Mouse (Mus musculus): ENCODE data around the gene Lmnb2.

The Lmnb2 gene

DNA sequence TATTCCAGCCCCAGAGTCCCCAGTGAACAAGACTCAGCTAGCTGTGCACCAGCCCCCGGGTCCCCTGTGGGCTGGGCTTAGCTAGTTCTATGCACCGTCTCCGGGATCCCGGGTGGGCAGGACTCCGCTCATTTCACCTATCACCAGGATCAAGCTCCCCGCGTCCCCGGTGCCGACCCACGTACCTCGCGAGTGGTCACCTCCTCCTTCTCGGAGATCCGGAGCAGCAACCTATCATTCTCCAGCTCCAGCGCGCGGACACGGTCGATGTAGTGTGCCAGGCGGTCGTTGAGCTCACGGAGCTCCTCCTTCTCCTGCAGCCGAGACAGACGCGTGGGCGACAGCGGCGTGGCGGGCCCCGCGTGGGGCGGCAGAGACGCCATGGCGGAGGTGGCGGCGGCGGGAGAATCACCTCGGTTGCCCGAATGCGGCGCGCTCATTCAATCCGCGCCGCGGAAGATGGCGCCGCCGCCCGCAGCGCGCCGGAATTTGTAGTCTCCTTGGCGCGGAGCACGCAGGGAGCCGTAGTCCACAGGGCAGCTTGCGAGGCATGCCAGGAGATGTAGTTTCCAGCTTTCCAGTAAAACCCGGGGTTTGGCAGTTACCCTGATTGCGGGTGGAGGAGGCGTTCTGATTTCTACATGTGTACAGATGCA is at the start of gene Lmnb2:
Gene Lmnb2, minus strand, starts transcription at position 467 of the 656 bp plus-strand sequence.
- in situ Hi-C loops (cut with MseI, MboI), result no loop called here

DNA sequence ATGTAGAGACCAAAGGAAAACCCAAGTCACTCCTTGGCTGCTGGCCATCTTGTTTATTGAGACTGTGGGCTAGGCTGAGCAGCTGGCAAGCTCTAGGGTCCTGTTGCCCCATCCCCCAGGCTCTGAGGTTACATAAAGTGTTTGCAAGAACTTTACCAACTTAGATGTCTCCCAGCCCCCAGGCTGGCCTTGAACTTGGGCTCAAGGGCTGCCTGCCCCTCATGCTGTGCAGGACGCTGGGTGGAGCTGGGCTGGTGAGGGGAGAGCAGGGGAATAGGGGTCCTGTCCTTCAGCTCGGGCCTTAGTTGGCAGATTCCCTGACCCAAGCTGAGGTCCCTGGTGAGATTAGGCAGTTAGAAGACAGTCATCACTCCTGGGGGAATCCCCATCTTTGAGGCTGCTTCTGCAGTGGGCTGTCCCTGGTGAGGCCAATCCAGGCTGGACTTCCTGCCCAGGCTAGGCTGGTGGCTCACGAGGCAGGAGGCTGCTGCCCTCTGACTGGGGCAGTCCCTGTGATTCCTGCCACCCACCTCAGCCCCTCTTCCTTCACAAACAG is 49.1 kb upstream of the Lmnb2 start:
- in situ Hi-C loops (cut with MseI, MboI), result no loop called here

DNA sequence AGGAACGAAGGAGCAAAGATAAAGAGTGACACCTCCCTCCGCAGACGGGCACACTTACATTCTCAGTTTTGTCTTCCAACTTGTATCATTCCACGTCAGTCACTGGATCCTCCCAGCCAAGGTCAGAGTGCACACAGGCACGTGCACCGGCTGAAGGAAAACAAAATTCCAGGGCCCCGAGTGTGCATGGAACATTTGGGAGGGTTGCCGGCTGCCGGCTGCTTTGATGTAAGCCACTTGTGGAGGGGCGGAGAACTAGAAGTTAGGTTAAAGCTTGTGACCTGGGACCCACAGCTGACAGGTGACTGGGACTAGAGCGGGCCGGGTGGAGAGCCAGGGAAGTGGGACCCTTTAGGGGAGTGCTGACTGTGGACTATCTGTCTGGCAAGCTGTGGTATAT is 48.3 kb upstream of the Lmnb2 start:
- in situ Hi-C loops (cut with MseI, MboI), result no loop called here

DNA sequence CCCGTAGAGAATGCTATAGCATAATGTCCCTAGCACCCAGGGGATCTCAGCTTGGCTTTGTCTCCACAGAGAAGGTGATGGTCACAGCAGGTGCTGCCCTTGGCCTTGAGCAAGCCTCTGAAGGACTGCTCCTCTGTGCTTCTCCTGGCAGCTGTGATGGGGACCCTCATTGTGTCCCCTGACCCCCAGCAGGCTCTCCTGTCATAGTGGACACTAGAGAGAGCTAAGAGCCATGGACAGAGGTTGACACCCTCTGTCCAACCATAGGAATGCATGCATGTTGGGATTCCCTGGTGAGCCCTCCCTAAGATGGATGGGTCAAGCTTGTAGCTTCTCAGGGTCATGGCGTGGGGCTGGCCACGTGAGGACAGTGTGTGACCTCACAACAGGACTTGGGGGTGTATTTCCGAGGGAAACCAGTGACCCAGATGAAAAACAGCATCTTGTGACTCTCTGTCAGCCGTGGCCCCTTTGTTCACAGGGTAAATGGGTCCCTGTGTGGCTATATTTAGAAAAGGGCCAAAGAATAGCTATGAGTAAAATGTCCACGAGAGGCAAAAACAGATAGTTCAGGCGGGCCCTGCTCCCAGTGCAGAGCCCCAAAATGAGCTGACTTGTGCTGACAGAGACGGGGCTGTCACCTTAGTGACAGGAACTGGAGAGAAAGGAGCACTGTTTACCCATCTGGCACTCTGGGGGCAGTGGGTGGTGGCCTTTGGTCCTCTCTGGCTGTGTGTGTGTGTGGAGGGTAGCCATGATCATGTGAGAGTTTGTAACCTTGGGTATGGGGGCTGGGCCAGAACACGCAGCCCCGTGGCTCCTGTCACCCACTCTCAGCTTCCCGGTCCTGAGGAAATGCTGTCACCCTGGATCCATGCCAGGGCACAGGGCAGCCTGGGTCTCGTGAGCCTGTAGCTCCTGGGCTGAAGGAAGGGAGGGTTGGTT is 45.3 kb upstream of the Lmnb2 start:
- in situ Hi-C loops (cut with MseI, MboI), result no loop called here

DNA sequence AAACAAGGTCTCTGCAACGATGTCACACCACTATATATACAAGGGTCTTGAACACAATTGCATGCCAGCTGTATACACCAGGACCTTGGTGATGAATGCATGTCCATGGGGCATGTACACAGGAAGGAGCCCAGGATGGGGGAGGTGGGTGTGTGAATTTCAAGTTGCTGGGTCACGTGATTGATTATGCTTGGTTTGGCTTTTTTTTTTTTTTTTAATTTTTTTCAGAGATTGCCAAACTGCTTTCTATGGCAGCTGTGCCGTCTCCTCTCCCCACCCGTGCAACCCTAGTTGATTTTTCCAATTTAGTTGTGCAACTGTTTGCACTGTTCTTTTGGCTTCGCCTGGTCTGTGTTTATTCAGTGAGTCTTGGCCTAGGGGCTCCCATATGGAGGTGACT is 44.5 kb upstream of the Lmnb2 start:
- in situ Hi-C loops (cut with MseI, MboI), result no loop called here

DNA sequence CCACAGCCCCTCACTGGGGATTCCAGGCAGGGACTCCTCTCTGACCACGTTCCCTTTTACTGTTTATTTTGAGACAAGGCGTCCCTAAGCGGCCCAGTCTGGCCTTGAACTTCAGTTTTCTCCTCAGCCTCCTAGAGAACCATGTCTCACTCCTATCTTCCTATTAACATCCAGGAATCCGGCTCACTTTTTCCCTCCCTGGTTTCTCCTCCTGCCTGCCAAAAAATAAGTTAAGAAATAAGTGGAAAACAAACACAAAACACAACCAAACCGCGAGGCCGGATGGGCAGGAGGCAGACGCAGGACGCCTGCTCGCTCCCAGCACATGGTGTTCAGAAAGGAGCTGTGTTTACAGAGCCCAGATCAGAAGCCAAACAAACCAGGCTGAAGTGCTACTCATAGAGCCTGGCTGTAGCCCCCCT is 44.0 kb upstream of the Lmnb2 start:
- in situ Hi-C loops (cut with MseI, MboI), result no loop called here

DNA sequence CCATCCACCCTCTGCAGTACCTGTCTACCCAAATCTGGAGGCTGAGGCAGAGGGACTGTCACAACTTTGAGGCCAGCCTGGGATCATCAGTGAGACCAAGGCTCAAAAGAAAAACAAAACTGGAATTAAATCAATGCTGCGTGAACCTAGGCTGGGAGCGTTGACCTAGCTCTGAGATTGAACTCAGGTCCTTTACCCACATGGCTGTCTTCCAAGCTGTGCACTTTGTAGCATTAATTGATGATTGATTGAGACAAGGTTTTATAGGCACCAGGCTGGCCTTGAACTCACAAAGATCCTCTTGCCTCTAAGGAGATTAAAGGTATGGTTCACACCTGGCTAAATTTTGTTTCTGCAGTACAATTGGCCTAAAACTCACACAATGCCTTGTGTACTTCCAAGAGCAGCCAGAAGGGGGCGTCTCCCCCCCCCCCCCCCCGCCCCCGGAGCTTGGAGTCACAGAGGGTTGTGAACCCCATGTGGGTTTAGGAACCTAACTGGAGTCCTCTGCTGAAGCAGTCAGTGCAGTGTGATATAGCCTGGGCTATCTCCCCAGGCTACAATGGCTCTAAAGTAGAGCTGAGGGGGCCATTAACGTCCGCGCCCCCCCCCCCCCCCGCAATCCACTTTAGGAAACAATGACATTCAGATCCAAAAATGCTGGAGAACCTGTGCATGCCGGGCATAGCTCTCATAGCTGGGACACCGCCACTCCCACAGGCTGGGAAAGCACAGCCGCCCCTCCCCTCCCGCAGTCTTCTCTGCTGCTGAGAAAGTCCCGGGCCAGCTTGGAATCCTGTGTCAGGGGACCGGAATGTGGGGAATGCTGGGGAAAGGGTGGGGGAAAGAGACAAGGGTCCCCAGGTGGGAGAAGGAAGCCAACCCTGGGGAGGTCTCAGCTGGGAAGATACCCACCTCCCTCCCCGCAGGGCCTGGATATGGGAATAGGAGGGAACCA is 42.8 kb upstream of the Lmnb2 start:
- in situ Hi-C loops (cut with MseI, MboI), result no loop called here

DNA sequence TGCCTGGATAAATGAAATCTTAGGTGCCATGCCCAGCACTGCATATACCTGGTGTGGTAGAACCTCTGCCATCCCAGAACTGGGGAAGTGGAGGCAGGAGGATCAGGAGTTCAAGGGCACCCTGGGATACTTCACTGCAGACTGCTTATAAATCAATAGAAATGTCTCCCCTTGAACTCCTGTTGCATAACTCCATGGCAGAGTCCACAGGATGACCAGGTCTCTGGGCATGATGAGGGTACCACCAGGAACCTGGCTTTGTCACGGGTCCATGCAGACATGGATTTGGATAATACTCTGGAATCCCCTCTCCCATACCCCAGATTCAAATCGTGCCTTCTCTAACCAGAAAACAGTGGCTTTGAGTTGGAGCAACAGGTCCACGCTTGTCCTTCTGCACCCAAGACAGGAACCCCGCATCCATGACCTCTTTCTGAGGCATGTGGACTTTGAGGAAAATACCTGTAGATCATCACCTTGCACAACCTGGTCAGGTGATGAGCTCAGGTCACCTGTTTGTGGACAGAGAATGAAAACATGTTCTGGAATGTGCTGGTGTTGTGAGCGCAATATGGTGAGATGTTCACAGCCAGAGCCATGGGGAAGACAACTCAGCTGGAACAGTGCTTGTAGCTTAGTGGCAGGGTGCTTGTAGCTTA is 41.1 kb upstream of the Lmnb2 start:
- in situ Hi-C loops (cut with MseI, MboI), result no loop called here

DNA sequence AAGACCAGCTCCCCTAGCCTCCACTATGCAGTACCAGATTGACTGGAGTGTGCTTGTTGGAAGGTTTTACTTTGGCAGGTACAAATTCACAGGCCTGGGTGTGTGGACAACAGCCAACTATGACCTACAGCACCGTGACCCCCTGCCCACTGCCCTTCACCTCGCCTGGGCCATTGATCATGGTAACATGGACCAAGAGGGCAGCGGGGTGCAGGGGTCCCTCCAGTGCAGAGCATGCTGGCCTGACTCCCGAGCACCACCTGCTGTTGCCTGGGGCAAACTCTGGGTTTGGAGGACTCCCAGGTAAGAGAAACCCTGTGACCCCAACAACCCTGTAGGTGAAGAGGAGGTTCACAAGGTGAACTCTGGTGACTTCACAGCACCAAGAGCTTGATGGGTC is 39.7 kb upstream of the Lmnb2 start:
- in situ Hi-C loops (cut with MseI, MboI), result no loop called here

DNA sequence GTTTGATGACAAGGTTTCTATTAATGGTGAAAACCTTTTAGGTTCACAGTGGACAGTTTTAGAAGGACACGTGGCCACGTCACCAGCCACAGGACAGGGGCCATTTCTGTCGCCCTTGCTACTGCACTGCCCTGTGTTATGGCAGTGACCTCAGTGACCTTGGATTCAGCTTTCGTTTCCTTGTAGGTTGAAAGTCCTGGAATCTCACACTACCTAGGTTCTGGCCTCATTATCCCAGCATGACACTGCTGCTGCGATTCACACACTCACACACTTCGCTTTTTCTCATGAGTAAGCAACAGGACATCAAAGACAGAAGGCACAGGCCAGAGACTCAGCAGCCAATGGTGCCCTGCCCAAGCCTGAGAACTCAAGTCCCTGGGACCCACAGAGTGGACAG is 38.9 kb upstream of the Lmnb2 start:
- in situ Hi-C loops (cut with MseI, MboI), result no loop called here

DNA sequence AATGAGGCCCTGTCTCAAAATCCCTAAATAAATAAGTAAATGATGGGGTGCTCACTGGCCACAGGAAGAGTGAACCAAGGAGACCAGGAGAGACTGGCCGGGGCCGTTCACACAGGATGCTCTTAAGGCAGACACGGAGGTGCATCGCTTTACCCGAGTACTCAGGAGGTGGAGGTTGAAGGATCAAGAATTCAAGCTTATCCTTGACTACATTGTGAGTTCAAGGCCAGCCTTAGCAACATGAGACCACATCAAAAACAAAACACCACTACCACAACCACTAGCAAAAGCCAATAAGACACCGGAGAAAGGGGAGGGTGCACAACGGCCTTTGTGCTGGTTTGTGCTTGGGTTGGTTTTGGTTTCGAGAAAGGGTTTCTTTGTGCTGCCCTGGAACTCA is 38.3 kb upstream of the Lmnb2 start:
- in situ Hi-C loops (cut with MseI, MboI), result no loop called here

DNA sequence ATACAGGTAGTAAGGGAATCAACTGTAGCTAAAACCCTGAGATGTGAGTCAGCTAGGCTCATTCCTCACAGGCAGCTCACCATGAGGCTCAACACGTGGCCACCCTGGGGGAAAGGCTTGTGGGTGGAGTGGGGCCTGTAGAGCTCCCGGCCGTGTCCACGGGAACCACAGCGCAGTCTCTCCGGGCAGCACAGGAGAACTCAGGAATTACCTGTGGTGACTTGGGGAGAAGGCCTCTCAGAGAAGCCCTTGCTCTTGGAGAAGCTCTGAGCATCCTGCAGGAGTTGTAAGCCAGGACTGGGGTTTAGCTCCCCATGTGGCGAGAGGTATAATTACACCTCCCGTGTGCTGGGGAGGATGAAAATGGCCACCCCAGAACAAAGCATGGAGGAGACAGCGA is 37.5 kb upstream of the Lmnb2 start:
- in situ Hi-C loops (cut with MseI, MboI), result no loop called here

DNA sequence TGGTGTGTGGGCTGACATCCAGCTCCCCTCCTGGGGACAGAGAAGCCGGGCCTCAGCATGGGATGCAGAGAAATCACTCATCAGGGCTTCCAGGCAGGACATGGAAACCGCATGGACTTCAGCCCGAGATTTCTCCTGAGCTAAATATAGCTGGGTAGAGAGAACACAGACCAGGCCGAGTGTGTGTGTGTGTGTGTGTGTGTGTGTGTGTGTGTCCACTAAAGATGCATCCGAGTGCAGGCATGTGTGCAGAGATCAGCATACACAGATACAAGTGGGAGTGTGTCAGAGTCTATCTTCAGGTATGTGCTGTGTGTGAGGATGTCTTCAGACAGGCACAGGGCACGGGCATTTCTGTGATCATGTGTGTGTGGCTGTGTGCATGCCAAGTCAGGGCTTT is 36.8 kb upstream of the Lmnb2 start:
- in situ Hi-C loops (cut with MseI, MboI), result no loop called here

DNA sequence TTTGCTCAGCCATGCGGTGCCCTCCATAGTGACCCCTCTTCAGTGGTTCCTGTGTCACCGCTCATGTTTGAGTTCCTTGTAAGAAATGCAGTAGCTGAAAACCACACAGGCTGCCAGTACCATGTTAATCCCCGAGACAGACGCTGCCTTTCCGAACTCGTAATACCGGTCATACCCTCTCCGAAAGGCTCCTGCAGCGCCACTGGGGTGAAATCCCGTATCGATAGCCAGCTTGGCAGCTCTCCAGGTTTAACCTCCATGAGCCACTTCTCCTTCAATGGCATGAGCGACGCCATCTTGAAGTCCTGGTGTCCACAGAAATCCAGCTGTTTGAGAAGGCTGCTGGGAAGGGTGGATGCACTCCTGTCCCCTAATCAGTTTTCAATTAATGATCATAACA is 36.4 kb upstream of the Lmnb2 start:
- in situ Hi-C loops (cut with MseI, MboI), result no loop called here

DNA sequence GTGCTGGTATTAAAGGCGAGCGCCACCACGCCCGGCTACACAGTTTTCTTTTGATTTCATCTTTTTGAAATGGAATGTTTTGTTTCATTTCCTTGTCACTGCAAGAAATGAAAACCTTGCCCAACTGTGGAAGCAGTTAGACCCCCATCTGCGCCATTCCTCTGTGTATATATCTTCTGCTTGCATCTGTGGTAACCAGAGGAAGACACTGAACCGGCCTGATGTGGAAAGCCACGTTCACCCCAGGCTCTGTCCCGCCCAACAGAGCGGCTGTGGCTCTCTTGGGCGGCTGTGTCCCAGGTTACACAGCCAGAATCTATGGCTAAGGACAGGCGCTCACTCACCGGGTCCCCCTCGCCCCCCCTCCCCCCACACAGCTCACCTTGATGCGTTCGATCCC is 34.4 kb upstream of the Lmnb2 start:
- in situ Hi-C loops (cut with MseI, MboI), result no loop called here

DNA sequence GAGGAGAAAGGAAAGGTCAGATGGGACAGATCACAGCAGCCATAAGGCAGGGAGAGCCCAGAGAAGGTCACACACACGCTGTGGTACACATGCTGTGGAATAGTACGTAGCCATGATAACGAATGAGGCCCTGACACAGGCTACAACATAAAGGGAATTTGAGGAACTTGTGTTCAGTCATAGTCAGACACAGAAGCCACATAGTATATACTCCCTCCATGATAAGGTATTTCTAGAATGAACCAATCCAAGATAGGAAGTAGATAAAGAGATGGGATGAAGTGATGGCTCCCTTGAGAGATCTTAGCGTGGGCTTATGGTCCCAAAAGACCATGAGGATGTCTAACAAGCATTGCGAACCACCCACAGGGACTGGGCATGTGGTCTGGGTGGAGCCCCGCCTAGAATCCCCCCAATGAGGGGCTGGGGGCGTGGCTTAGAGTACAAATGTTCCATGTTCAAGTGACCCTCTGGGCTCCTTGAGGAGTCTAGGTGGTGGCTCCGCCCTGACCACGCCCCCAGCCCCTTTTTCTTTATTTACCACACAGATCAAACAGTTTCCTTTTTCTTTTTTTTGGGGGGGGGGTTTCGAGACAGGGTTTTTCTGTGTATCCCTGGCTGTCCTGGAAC is 33.8 kb upstream of the Lmnb2 start:
- in situ Hi-C loops (cut with MseI, MboI), result no loop called here

DNA sequence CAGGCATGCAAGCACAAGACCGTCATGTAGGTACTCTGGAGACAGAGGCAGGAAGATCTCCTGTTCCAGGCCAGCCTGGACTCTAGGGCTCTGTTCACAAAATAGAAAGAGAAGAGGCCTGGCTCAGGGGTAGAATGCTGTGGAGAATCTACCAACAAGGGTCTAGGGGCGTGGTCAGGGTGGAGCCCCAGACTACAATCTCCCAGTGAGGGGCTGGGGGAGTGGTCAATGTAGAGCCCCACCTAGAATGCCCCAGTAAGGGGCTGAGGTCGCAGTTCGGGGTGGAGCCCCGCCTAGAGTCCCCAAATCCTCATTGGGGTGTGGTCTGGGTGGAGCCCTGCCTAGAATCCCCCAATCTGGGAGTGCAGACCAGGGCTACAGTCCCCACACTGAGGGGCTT is 32.3 kb upstream of the Lmnb2 start:
- in situ Hi-C loops (cut with MseI, MboI), result no loop called here

DNA sequence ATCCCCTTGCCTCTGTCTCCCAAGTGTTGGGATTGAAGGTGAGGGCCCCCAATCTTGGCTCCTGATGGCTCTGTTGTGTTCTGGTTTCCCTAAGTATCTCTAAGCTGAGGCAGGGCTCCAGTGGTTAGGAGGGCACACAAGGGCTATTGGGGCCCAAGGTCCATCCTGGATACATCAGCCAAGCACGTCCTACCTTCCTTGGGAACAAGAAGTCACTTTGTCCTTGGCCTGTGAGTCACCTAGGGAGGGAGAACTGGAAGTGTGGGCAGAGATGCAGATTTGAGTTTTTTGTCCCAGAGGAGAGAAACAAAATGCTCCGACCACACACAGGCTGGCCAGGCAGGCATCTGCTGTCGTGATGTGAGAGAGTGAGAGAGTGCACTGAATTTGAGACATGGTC is 31.0 kb upstream of the Lmnb2 start:
- in situ Hi-C loops (cut with MseI, MboI), result no loop called here

DNA sequence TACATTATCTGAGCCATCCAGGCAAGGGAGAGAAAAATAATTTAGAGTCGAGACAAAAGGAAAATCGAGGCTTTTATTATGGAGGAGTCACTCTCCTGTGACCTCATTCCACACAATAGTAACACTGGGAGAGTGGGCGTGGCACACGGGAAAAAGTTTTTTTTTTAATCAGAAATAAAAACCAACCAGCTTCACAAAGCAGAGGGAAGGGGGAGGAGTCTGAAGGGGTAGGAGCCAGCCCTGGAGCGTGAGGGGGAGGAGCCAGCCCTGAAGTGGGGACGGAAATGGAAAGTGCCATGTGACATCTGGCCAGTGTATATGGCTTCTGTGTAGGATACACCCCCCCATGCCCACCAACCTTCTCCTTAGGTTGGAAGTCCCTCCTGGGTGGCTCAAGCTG is 30.5 kb upstream of the Lmnb2 start:
- in situ Hi-C loops (cut with MseI, MboI), result no loop called here

DNA sequence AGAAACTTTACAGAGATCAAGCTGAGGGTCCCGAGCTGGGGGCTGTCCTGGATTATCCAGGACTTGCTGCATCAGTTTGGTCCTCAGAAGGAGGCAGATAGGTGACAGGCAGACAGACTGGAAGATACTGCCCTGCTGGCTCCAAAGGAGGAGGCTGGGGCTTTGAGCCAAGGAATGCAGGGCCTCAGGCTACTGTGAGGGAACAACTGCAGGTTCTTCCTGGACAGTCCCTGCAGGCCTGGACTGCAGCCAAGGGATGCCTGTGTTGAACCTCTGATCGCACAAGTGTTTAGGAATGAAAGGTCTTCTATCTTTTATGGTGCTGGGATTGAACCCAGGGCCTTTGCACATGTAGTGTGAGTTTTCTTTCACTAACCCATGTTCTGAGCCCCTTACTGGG is 29.8 kb upstream of the Lmnb2 start:
- in situ Hi-C loops (cut with MseI, MboI), result no loop called here
